Mouse (Mus musculus): ENCODE measurements at regions not wholly inside any gene's neighbourhood (a gene's known extent, or its start where the extent isn't known, plus 50 kb on each side); places are given as distances from the start of the nearest gene placed in this dataset.

DNA sequence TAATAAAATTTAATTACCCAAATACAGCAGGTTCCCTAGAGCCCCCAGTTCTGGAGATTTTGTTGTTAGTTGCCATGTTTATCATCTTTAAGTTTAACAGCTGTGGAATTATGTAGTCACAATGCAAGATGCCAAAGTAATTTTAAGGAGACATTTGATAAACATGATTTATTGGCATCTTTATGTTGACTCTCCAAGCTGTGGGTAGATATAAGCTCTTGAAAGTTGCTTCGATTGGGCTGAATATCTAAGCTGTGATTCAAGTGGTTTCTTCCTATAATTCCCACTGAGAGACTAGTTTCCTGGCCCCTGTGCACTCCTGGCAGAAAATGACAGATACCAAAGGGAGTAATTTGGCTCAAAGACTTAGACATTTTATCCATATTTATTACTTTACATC is 364.7 kb upstream of the Hsf2 start:
- Histone ChIP-seq H3K27ac (no peak overlapping the region), H3K9ac (no peak overlapping the region), H3K4me3 (replicated peaks) (no peak overlapping the region), H3K27me3 (replicated peaks) (no peaks in the 10 kb centered on the region), H3K9me3 (no peaks in the 10 kb centered on the region), H3K36me3 (no peaks in the 10 kb centered on the region), H3K4me2 (replicated peaks) (no peak overlapping the region), H3K4me1 (replicated peaks) (no peaks in the 10 kb centered on the region)
- no peak for ATAC-seq
- 55% methylated on average over 1 of the region's 1 CpGs for WGBS

GRCm38 (mm10) chr10:57127185-57127584 is 359.0 kb upstream of the Hsf2 start:
- H3K4me3 ChIP-seq (replicated peaks) = no peak overlapping the region
- no peaks in the 10 kb centered on the region for H3K27me3 ChIP-seq (replicated peaks)
- no peak overlapping the region for H3K9ac ChIP-seq
- no peaks in the 10 kb centered on the region for H3K36me3 ChIP-seq
- H3K9me3 ChIP-seq = no peaks in the 10 kb centered on the region
- WGBS = 76% methylated on average over 3 of the region's 3 CpGs
- no peak for ATAC-seq
- H3K27ac ChIP-seq = no peak overlapping the region
- no peak overlapping the region for H3K4me2 ChIP-seq (replicated peaks)
- H3K4me1 ChIP-seq (replicated peaks) = no peaks in the 10 kb centered on the region

DNA sequence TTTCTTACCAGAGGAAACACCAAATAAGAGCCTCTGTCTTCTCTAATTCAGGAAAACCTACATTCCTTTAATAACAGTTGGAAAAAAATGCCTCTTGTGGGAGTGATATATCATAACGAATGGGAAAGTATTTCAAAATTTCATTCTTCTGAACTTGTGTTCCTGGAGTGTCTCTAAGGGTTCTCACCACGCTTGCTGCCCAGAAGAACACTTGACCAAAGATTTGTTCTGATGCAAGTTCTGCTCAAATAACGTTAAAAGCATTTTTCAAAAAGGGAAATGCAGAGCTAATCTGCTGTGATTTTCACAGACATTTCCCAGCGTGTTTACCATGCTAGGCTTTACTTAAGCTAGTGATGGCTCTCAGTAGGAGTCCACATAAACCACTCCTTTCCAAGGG is 329.8 kb upstream of the Hsf2 start:
- no peaks in the 10 kb centered on the region for H3K27me3 ChIP-seq (replicated peaks)
- H3K9ac ChIP-seq = no peak overlapping the region
- 74% methylated on average over 4 of the region's 4 CpGs for WGBS
- H3K27ac ChIP-seq = no peak overlapping the region
- H3K9me3 ChIP-seq = no peaks in the 10 kb centered on the region
- no peak overlapping the region for H3K4me2 ChIP-seq (replicated peaks)
- ATAC-seq = no peak
- no peaks in the 10 kb centered on the region for H3K4me1 ChIP-seq (replicated peaks)
- no peaks in the 10 kb centered on the region for H3K36me3 ChIP-seq
- no peak overlapping the region for H3K4me3 ChIP-seq (replicated peaks)

DNA sequence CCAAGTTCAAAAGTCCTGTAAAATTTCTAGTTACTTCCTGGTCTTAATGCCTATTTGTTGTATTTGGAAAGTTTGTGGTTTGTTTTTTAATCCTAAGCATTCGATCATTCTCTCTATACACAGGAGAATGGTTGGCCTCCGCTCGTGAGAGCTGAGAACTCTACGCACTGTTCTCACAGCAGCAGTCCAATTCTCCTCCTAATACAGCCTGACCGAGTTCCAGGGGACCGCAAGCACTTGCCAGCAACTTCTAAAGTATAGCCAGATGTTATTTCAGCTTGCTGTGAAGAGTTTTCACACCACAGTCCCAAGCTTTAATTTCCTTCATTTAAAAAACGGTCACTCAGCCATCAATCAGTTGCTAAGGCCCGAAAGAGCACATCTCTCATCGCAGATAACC is 329.3 kb upstream of the Hsf2 start:
- Histone ChIP-seq H3K27ac (no peak overlapping the region), H3K9me3 (no peaks in the 10 kb centered on the region), H3K36me3 (no peaks in the 10 kb centered on the region), H3K4me1 (replicated peaks) (no peaks in the 10 kb centered on the region), H3K4me3 (replicated peaks) (no peak overlapping the region), H3K9ac (no peak overlapping the region), H3K27me3 (replicated peaks) (no peaks in the 10 kb centered on the region), H3K4me2 (replicated peaks) (no peak overlapping the region)
- 87% methylated on average over 9 of the region's 9 CpGs for WGBS
- no peak for ATAC-seq

DNA sequence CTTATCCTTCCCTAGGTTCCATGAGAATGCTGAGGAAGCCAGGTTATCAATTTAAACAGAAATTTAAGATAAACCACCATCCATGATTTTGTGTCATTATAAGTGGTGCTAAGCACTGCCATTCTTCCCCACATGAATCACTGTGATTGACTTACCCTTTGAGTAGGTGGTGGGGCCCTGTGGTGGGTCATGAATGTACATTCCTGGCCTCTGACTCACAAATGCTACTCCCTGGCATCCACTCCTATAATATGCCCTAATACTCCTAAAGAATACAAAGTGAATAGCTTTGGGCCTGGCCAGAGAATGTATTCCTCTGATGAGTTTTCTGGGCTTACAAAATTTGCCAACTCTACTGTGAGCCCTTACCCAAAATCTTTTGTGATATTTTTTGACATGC is 325.6 kb upstream of the Hsf2 start:
- H3K9me3 ChIP-seq = no peaks in the 10 kb centered on the region
- H3K36me3 ChIP-seq = no peaks in the 10 kb centered on the region
- no peak for ATAC-seq
- no peak overlapping the region for H3K27ac ChIP-seq
- H3K4me1 ChIP-seq (replicated peaks) = no peaks in the 10 kb centered on the region
- H3K4me2 ChIP-seq (replicated peaks) = no peak overlapping the region
- no peak overlapping the region for H3K4me3 ChIP-seq (replicated peaks)
- H3K9ac ChIP-seq = no peak overlapping the region
- no peaks in the 10 kb centered on the region for H3K27me3 ChIP-seq (replicated peaks)

GRCm38 (mm10) chr10:57163359-57163758 is 322.8 kb upstream of the Hsf2 start:
- H3K27ac ChIP-seq = no peak overlapping the region
- no peaks in the 10 kb centered on the region for H3K36me3 ChIP-seq
- no peaks in the 10 kb centered on the region for H3K9me3 ChIP-seq
- 35% methylated on average over 5 of the region's 5 CpGs for WGBS
- H3K9ac ChIP-seq = no peak overlapping the region
- ATAC-seq = no peak
- no peaks in the 10 kb centered on the region for H3K27me3 ChIP-seq (replicated peaks)
- no peaks in the 10 kb centered on the region for H3K4me1 ChIP-seq (replicated peaks)
- no peak overlapping the region for H3K4me3 ChIP-seq (replicated peaks)
- no peak overlapping the region for H3K4me2 ChIP-seq (replicated peaks)

DNA sequence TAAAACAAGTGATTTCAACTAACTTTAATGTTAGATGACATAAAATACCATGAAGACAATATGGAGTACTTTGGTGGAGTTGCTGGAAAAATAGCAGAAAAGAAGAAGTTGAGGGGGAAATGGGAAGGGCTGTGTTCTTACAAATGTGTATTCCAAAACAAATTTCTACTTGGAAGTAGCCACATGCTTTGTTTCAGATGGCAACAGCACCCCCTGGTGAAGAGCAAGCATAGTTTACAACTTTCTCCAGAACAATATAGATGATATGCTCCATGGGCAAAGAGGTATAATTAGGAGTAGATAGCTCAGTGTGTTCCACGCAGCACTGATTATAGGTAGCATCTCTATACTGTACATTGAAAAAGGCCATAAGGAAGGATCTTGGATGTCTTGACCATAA is 302.6 kb upstream of the Hsf2 start:
- H3K36me3 ChIP-seq = no peaks in the 10 kb centered on the region
- no peaks in the 10 kb centered on the region for H3K9me3 ChIP-seq
- H3K9ac ChIP-seq = no peak overlapping the region
- no peaks in the 10 kb centered on the region for H3K4me1 ChIP-seq (replicated peaks)
- H3K4me2 ChIP-seq (replicated peaks) = no peak overlapping the region
- 68% methylated on average over 1 of the region's 1 CpGs for WGBS
- no peaks in the 10 kb centered on the region for H3K27me3 ChIP-seq (replicated peaks)
- no peak for ATAC-seq
- no peak overlapping the region for H3K27ac ChIP-seq
- H3K4me3 ChIP-seq (replicated peaks) = no peak overlapping the region

- no peaks in the 10 kb centered on the region for H3K4me1 ChIP-seq (replicated peaks)
- no peak overlapping the region for H3K4me3 ChIP-seq (replicated peaks)
- no peak for ATAC-seq
- H3K27ac ChIP-seq = no peak overlapping the region
- H3K9ac ChIP-seq = no peak overlapping the region
- no peak overlapping the region for H3K4me2 ChIP-seq (replicated peaks)
- no peaks in the 10 kb centered on the region for H3K27me3 ChIP-seq (replicated peaks)
- H3K36me3 ChIP-seq = no peaks in the 10 kb centered on the region
- H3K9me3 ChIP-seq = no peaks in the 10 kb centered on the region
These were observed 275.5 kb upstream of the Hsf2 start for GRCm38 (mm10) chr10:57210701-57211100.

DNA sequence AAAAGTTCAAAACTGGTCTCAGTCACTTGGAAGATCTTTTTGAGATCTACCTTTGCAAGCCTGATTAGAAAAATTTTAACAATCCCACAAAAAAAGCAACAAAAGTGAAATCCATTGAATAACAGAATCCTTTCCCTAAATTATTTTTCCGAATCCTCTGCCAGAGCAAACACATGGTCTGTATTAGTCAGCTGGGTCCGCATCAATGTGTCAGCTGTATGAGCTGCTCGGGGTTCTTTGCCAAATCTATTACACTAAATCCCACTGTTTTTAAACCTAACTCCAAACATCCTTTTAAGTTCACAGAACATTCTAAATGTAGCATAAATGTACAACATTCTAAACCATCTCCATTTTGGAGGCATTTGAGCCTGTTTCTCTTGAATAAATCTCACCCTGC is 255.1 kb upstream of the Hsf2 start:
- 59% methylated on average over 3 of the region's 3 CpGs for WGBS
- no peaks in the 10 kb centered on the region for H3K36me3 ChIP-seq
- no peak overlapping the region for H3K4me2 ChIP-seq (replicated peaks)
- H3K4me1 ChIP-seq (replicated peaks) = no peaks in the 10 kb centered on the region
- ATAC-seq = no peak
- no peak overlapping the region for H3K4me3 ChIP-seq (replicated peaks)
- H3K9ac ChIP-seq = no peak overlapping the region
- H3K9me3 ChIP-seq = no peaks in the 10 kb centered on the region
- H3K27me3 ChIP-seq (replicated peaks) = no peaks in the 10 kb centered on the region
- no peak overlapping the region for H3K27ac ChIP-seq

DNA sequence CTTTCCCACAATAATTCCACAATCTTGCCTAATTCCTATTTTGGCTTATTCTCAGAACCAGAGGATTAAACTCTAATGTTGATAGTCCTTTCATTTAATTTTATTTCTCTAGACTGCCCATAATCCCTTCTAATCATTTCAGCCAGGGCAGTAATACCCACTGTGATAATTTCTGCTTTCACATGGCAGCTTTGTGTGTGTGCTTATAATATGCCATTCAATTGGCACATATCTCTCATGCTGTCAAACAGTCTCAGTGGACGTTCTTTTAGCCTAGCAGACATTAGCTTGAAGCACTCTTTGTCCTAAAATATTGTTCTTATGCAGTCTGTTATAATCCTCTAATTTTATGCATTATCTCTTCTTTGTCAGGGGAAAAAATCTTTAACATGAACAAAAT is 205.0 kb upstream of the Hsf2 start:
- H3K36me3 ChIP-seq = no peaks in the 10 kb centered on the region
- no peaks in the 10 kb centered on the region for H3K27me3 ChIP-seq (replicated peaks)
- no peak overlapping the region for H3K9ac ChIP-seq
- no peak overlapping the region for H3K4me3 ChIP-seq (replicated peaks)
- WGBS = 46% methylated on average over 1 of the region's 1 CpGs
- ATAC-seq = no peak
- no peak overlapping the region for H3K4me2 ChIP-seq (replicated peaks)
- H3K4me1 ChIP-seq (replicated peaks) = no peaks in the 10 kb centered on the region
- no peaks in the 10 kb centered on the region for H3K9me3 ChIP-seq
- H3K27ac ChIP-seq = no peak overlapping the region

DNA sequence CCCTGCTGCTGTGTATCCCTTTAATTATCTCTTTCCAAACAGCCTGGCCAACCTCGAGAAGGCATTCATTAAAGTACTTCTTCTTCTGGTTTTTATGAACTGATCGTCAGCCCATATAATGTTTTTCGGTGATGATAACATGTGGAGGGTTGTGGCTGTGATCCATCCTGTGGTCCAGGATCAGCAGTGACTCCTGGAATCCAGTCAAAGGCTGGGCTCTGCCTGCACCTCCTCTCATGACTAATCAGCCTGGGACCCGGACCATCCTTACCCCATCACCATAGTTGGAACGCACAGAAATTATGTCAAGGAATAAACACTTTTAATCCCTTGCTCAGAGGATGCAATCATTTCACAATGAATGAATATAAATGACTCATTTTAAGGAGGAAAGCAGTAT is 203.3 kb upstream of the Hsf2 start:
- no peaks in the 10 kb centered on the region for H3K36me3 ChIP-seq
- 74% methylated on average over 5 of the region's 5 CpGs for WGBS
- no peaks in the 10 kb centered on the region for H3K9me3 ChIP-seq
- H3K4me2 ChIP-seq (replicated peaks) = no peak overlapping the region
- no peaks in the 10 kb centered on the region for H3K27me3 ChIP-seq (replicated peaks)
- no peak for ATAC-seq
- no peaks in the 10 kb centered on the region for H3K4me1 ChIP-seq (replicated peaks)
- H3K9ac ChIP-seq = no peak overlapping the region
- H3K27ac ChIP-seq = no peak overlapping the region
- H3K4me3 ChIP-seq (replicated peaks) = no peak overlapping the region

- Histone ChIP-seq H3K4me1 (replicated peaks) (no peaks in the 10 kb centered on the region), H3K9me3 (no peaks in the 10 kb centered on the region)
These were observed 194.6 kb upstream of the Hsf2 start for GRCm38 (mm10) chr10:57291596-57291995.

DNA sequence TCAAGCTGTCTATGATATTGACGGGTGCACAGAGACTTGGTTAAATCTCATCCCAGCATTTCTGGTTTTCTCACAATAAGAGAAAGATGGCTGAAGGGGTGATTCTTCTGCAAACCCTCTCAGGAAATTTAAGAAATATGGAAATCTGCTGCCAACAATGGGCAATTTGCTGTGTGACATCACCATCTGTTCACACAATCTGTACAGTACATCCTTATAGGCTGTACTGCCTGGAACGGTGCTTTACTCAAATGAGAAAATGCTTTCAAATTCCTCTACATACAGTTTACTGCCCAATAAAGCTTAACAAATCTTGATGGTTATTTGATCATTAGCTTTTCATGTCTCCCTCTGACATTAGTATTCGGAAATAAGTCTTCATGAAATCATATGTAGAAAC is 172.4 kb upstream of the Hsf2 start:
- no peak overlapping the region for H3K4me2 ChIP-seq (replicated peaks)
- H3K9ac ChIP-seq = no peak overlapping the region
- H3K27me3 ChIP-seq (replicated peaks) = no peaks in the 10 kb centered on the region
- no peak for ATAC-seq
- H3K9me3 ChIP-seq = no peaks in the 10 kb centered on the region
- no peaks in the 10 kb centered on the region for H3K36me3 ChIP-seq
- 60% methylated on average over 3 of the region's 3 CpGs for WGBS
- H3K27ac ChIP-seq = no peak overlapping the region
- no peaks in the 10 kb centered on the region for H3K4me1 ChIP-seq (replicated peaks)
- H3K4me3 ChIP-seq (replicated peaks) = no peak overlapping the region

More at GRCm38 (mm10) chr10:57291596-57291995, 194.6 kb upstream of the Hsf2 start:
- no peaks in the 10 kb centered on the region for H3K27me3 ChIP-seq (replicated peaks)
- no peak overlapping the region for H3K4me2 ChIP-seq (replicated peaks)
- no peak overlapping the region for H3K9ac ChIP-seq
- WGBS = 91% methylated on average over 10 of the region's 10 CpGs
- no peak for ATAC-seq
- no peak overlapping the region for H3K27ac ChIP-seq
- no peaks in the 10 kb centered on the region for H3K36me3 ChIP-seq
- H3K4me3 ChIP-seq (replicated peaks) = no peak overlapping the region

DNA sequence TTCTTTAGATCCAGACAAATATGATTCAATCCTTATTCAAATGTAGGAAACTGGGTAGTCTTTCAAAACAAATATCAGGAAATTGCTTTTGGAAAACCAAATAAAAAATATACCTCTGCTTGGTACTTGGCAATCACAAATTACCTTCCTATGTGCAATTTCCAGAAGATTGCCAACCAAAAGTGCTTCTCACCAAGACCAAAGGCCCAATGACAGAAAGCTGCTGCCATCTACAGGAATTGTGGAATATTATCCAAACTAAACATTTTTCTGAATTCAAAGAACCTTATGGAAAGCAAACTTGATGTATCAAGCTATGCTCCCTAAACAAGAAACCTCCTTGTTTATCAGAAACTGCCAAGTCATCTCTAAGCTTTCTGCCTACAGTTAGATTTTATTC is 169.1 kb upstream of the Hsf2 start:
- H3K27me3 ChIP-seq (replicated peaks) = no peaks in the 10 kb centered on the region
- H3K27ac ChIP-seq = no peak overlapping the region
- H3K4me1 ChIP-seq (replicated peaks) = no peaks in the 10 kb centered on the region
- no peak overlapping the region for H3K4me3 ChIP-seq (replicated peaks)
- H3K9ac ChIP-seq = no peak overlapping the region
- H3K4me2 ChIP-seq (replicated peaks) = no peak overlapping the region
- no peaks in the 10 kb centered on the region for H3K9me3 ChIP-seq
- ATAC-seq = no peak
- H3K36me3 ChIP-seq = no peaks in the 10 kb centered on the region
